Mouse (Mus musculus): ENCODE results near the gene Reps2.

DNA sequence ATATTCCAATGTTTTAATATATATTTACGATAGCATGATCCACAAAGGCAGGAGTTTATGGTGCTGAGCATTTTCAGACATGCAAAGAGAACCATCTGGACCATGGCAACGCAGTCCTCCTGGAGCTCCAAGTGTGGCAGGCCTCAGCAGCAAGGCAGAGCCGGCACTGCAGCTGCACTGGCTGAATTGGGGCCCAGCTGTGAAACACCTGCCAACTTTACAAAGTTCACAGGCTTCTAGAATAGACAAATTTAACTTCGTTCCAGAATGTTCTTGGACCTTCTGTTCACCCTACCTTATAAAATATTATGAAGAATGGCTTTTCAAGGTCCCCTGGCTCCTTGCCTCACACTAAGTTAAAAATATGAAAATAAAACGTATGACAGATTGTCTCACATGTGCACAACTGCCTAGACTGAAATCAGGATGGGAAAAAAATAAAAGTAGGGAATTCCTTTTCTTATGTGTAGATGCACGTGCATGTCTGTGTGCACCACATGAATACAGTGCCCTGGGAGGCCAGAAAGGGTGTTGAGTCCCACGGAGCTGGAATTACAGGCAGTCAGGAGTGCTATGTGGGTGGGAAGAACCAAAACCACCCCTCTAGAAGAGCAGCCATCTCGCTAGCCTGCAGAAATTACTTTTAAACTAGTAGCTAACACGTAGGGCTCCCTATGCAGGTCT lies 121.5 kb downstream of the Reps2 start:
- TF ChIP-seq BHLHE40 (IDR thresholded peaks at IDR 0.05; ENCODE audit: borderline replicate concordance, low read depth, low read length): no peak
- TF ChIP-seq CTCF (IDR thresholded peaks at IDR 0.05 in 2 of 3, conservative IDR thresholded peaks at IDR 0.05 in 1 of 3; ENCODE audit: control insufficient read depth in 1 of 3, insufficient read depth in 1 of 3, low read depth in 2 of 3, low read length in 3 of 3, poor library complexity in 1 of 3, severe bottlenecking in 1 of 3): no peak
- no peak for TF ChIP-seq SIN3A (IDR thresholded peaks at IDR 0.05; ENCODE audit: low read length)
- no peak for TF ChIP-seq SMC3 (IDR thresholded peaks at IDR 0.05; ENCODE audit: low read depth, low read length)
